Mouse (Mus musculus) kidney, postnatal 0 days (tissue): Measurements from ENCODE around the gene Adm2. TPM values are rescaled to one million over a fixed set of nuclear protein-coding genes. Genes with fewer than 3 reads are reported as not detected.

Experiments
- ATAC-seq: fragments of 200-750 bp; cut with Nextera tagmentation; replicated peaks from 2 replicates; pipeline ENCODE4 v1.8.0; 2017; ENCODE audit warnings: low read depth, moderate number of reproducible peaks, moderate TSS enrichment, moderate library complexity; ENCODE audit not compliant: low FRiP score
- DNase-seq: peaks from one replicate; pipeline ENCODE4 v3.0.0-alpha.2; 2016; ENCODE audit warnings: low spot score
- H3K27ac ChIP-seq: fragments of 300-500 bp; sonication (generic); 2 replicates; pipeline ENCODE4 v1.5.1; 2014; ENCODE audit warnings: mild to moderate bottlenecking
- H3K27me3 ChIP-seq: fragments of 300-500 bp; sonication (generic); 2 replicates; pipeline ENCODE4 v1.6.1; 2014; ENCODE audit warnings: low read length, mixed read lengths; ENCODE audit not compliant: insufficient read depth
- H3K36me3 ChIP-seq: fragments of 300-500 bp; sonication (generic); 2 replicates; pipeline ENCODE4 v1.6.1; 2014; ENCODE audit warnings: low read length, mixed read lengths; ENCODE audit not compliant: insufficient read depth
- H3K4me1 ChIP-seq: fragments of 300-500 bp; sonication (generic); replicated peaks from 2 replicates; pipeline ENCODE4 v1.6.1; 2014; ENCODE audit warnings: antibody characterized with exemption, low read length, mixed read lengths; ENCODE audit not compliant: insufficient read depth
- H3K4me2 ChIP-seq: fragments of 300-500 bp; sonication (generic); 2 replicates; pipeline ENCODE4 v1.6.1; 2014; ENCODE audit warnings: mild to moderate bottlenecking, low read length, moderate library complexity, mixed read lengths
- H3K4me3 ChIP-seq: fragments of 300-500 bp; sonication (generic); replicated peaks from 2 replicates; pipeline ENCODE4 v1.5.1; 2014; ENCODE audit warnings: low read depth, low read length
- H3K9ac ChIP-seq: fragments of 300-500 bp; sonication (generic); 2 replicates; pipeline ENCODE4 v1.6.1; 2014; ENCODE audit warnings: low read depth, low read length
- H3K9me3 ChIP-seq: fragments of 300-500 bp; sonication (generic); replicated peaks from 2 replicates; pipeline ENCODE4 v1.6.1; 2016; ENCODE audit warnings: low read length, inconsistent platforms, mixed read lengths
- CTCF ChIP-seq: IDR thresholded peaks from 2 replicates; pipeline ENCODE4 v1.5.1; 2016; ENCODE audit warnings: antibody characterized with exemption, low read depth, mild to moderate bottlenecking, moderate library complexity
- WGBS: fragments of 180-500 bp; shearing (Covaris S2); extraction: QIAGEN DNeasy Blood & Tissue Kit; methylation state at CpG from one replicate; pipeline ENCODE4 v1.1.7; 2014; 5-methylcytosine and 5-hydroxymethylcytosine counted together
- polyA plus RNA-seq: library from polyadenylated mRNA; unstranded; fragments of >200 nt; fragmentation: Nextera tagmentation; extraction: Ambion mirVana; gene quantifications from 2 replicates; pipeline ENCODE4 v1.2.1, GENCODE M21; 2015

Adm2 gene
- polyA plus RNA-seq, 1 experiment from 2014 or later, result 1.5 TPM

GRCm38 (mm10) chr15:89295580-89296165, 26.8 kb upstream of the Adm2 start:
- Histone ChIP-seq H3K36me3 (peaks cover 63% of the 10 kb centered on the region), H3K27me3 (no peaks in the 10 kb centered on the region), H3K4me3 (no peak overlapping the region), H3K4me2 (no peak overlapping the region), H3K9me3 (no peaks in the 10 kb centered on the region), H3K9ac (no peak overlapping the region), H3K27ac (no peak overlapping the region), H3K4me1 (no peaks in the 10 kb centered on the region)
- 75% methylated on average over 8 of the region's 8 CpGs for WGBS
- ATAC-seq (no peak), DNase-seq (no peak)
- TF ChIP-seq CTCF, result no peak

GRCm38 (mm10) chr15:89296465-89296864, 26.1 kb upstream of the Adm2 start:
- ATAC-seq, result no peak
- Histone ChIP-seq H3K9ac (no peak overlapping the region), H3K36me3 (peaks cover 63% of the 10 kb centered on the region), H3K27me3 (no peaks in the 10 kb centered on the region), H3K4me2 (no peak overlapping the region), H3K27ac (no peak overlapping the region), H3K9me3 (no peaks in the 10 kb centered on the region), H3K4me1 (no peaks in the 10 kb centered on the region), H3K4me3 (no peak overlapping the region)
- peak; percentile 21 for DNase-seq
- no peak for TF ChIP-seq CTCF
- WGBS, result 60% methylated on average over 1 of the region's 1 CpGs

- Histone ChIP-seq H3K4me2 (no peak overlapping the region), H3K4me3 (no peak overlapping the region), H3K36me3 (peaks cover 65% of the 10 kb centered on the region), H3K9me3 (no peaks in the 10 kb centered on the region), H3K9ac (no peak overlapping the region), H3K27ac (no peak overlapping the region), H3K27me3 (no peaks in the 10 kb centered on the region), H3K4me1 (no peaks in the 10 kb centered on the region)
- DNase-seq (no peak), ATAC-seq (no peak)
- 96% methylated on average over 2 of the region's 2 CpGs for WGBS
- no peak for TF ChIP-seq CTCF
Measured at GRCm38 (mm10) chr15:89297695-89298094, 24.8 kb upstream of the Adm2 start.

GRCm38 (mm10) chr15:89300180-89300579, 22.3 kb upstream of the Adm2 start:
- 82% methylated on average over 13 of the region's 13 CpGs for WGBS

GRCm38 (mm10) chr15:89300600-89300999, 21.9 kb upstream of the Adm2 start:
- DNase-seq (no peak), ATAC-seq (no peak)
- Histone ChIP-seq H3K4me2 (no peak overlapping the region), H3K4me3 (no peak overlapping the region), H3K27ac (no peak overlapping the region), H3K4me1 (no peaks in the 10 kb centered on the region), H3K27me3 (no peaks in the 10 kb centered on the region), H3K9ac (no peak overlapping the region), H3K9me3 (no peaks in the 10 kb centered on the region), H3K36me3 (peaks cover 58% of the 10 kb centered on the region)
- WGBS, result 90% methylated on average over 8 of the region's 8 CpGs
- TF ChIP-seq CTCF, result no peak

More at GRCm38 (mm10) chr15:89300180-89300579, 22.3 kb upstream of the Adm2 start:
- peaks cover 59% of the 10 kb centered on the region for H3K36me3 ChIP-seq
- TF ChIP-seq CTCF, result no peak
- no peaks in the 10 kb centered on the region for H3K27me3 ChIP-seq
- DNase-seq (no peak), ATAC-seq (peak; percentile 71)
- no peak overlapping the region for H3K4me2 ChIP-seq
- no peaks in the 10 kb centered on the region for H3K4me1 ChIP-seq
- H3K4me3 ChIP-seq, result no peak overlapping the region
- no peak overlapping the region for H3K9ac ChIP-seq
- no peak overlapping the region for H3K27ac ChIP-seq
- H3K9me3 ChIP-seq, result no peaks in the 10 kb centered on the region

GRCm38 (mm10) chr15:89305966-89306365, 16.6 kb upstream of the Adm2 start:
- Histone ChIP-seq H3K36me3 (peaks cover 48% of the 10 kb centered on the region), H3K4me3 (no peak overlapping the region), H3K27me3 (no peaks in the 10 kb centered on the region), H3K9ac (no peak overlapping the region), H3K27ac (no peak overlapping the region), H3K4me1 (no peaks in the 10 kb centered on the region), H3K9me3 (no peaks in the 10 kb centered on the region), H3K4me2 (no peak overlapping the region)
- DNase-seq (no peak), ATAC-seq (no peak)
- TF ChIP-seq CTCF, result no peak
- 88% methylated on average over 1 of the region's 1 CpGs for WGBS

GRCm38 (mm10) chr15:89307461-89307860, 15.1 kb upstream of the Adm2 start:
- Histone ChIP-seq H3K27me3 (no peaks in the 10 kb centered on the region), H3K9ac (no peak overlapping the region), H3K4me1 (no peaks in the 10 kb centered on the region), H3K36me3 (peaks cover 36% of the 10 kb centered on the region), H3K9me3 (no peaks in the 10 kb centered on the region), H3K4me3 (no peak overlapping the region), H3K4me2 (no peak overlapping the region), H3K27ac (no peak overlapping the region)
- DNase-seq, result no peak
- TF ChIP-seq CTCF, result no peak
- ATAC-seq, result no peak
- whole genome bisulfite sequencing, result 88% methylated on average over 13 of the region's 13 CpGs
